Mouse (Mus musculus): ENCODE measurements at regions not wholly inside any gene's neighbourhood (a gene's known extent, or its start where the extent isn't known, plus 50 kb on each side); places are given as distances from the start of the nearest gene placed in this dataset.

- TF ChIP-seq POLR2A (IDR thresholded peaks at IDR 0.05; ENCODE audit: low read depth, low read length) (no peak), CTCF (conservative IDR thresholded peaks at IDR 0.05 in 1 of 2, IDR thresholded peaks at IDR 0.05 in 1 of 2; ENCODE audit: low read depth in 2 of 2, low read length in 2 of 2) (no peak)
Measured at GRCm38 (mm10) chr17:47140241-47140968, 130.0 kb upstream of the Ubr2 start.

Measured in CH12.LX (cell line).